Mouse (Mus musculus) embryonic facial prominence, embryonic 12.5 days (tissue): ENCODE results near the gene Map2k4. TPM values are rescaled to one million over a fixed set of nuclear protein-coding genes. Genes with fewer than 3 reads are reported as not detected.

Source experiments
- ATAC-seq: fragments of 200-750 bp; cut with Nextera tagmentation; 2 replicates; pipeline ENCODE4 v1.8.0; 2017; ENCODE audit not compliant: insufficient number of reproducible peaks, insufficient read depth, low FRiP score, low TSS enrichment
- H3K27ac ChIP-seq: fragments of 300-500 bp; sonication (generic); 2 replicates; pipeline ENCODE4 v1.5.1; 2016; ENCODE audit warnings: mild to moderate bottlenecking
- H3K27me3 ChIP-seq: fragments of 300-500 bp; sonication (generic); 2 replicates; pipeline ENCODE4 v1.6.1; 2016; ENCODE audit warnings: mild to moderate bottlenecking, moderate library complexity
- H3K36me3 ChIP-seq: fragments of 300-500 bp; sonication (generic); 2 replicates; pipeline ENCODE4 v1.6.1; 2016; ENCODE audit warnings: mild to moderate bottlenecking
- H3K4me1 ChIP-seq: fragments of 300-500 bp; sonication (generic); 2 replicates; pipeline ENCODE4 v1.6.1; 2016
- H3K4me2 ChIP-seq: fragments of 300-500 bp; sonication (generic); replicated peaks from 2 replicates; pipeline ENCODE4 v1.6.1; 2016; ENCODE audit warnings: mild to moderate bottlenecking, moderate library complexity
- H3K4me3 ChIP-seq: fragments of 300-500 bp; sonication (generic); 2 replicates; pipeline ENCODE4 v1.5.1; 2016; ENCODE audit warnings: mild to moderate bottlenecking
- H3K9ac ChIP-seq: fragments of 300-500 bp; sonication (generic); 2 replicates; pipeline ENCODE4 v1.6.1; 2016; ENCODE audit warnings: mild to moderate bottlenecking, moderate library complexity
- H3K9me3 ChIP-seq: fragments of 300-500 bp; sonication (generic); 2 replicates; pipeline ENCODE4 v1.6.1; 2016; ENCODE audit warnings: mild to moderate bottlenecking, moderate library complexity
- WGBS: fragments of 180-500 bp; shearing (Covaris S2); methylation state at CpG from one replicate; pipeline ENCODE4 v1.1.7; 2016; 5-methylcytosine and 5-hydroxymethylcytosine counted together
- polyA plus RNA-seq: library from polyadenylated mRNA; unstranded; fragments of >200 nt; fragmentation: Nextera tagmentation; extraction: Ambion mirVana; gene quantifications from 2 replicates; pipeline ENCODE4 v1.2.1, GENCODE M21; 2016

Map2k4 gene
- polyA plus RNA-seq, 1 experiment from 2014 or later: 71.6 TPM

DNA sequence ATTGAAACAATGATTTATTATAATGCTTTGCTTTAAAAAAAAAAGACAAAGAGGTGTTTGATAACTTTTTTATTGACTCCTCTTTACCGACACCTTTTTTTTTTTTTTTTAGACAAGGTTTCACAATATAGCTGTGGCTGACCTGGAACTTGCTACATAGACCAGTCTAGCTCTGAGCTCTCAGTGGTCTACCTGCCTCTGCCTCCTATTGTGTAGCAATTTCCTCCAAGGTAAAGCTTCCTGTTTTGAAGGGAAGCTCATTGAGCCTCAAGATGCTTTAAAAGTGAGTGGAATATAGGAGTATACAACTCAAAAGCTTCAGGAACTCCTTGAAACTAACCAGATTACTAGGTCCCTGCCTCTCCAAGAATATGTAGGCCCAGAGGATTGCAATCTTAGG is 7.8 kb upstream of the Map2k4 start:
- Histone ChIP-seq H3K4me1 (no peaks in the 10 kb centered on the region), H3K36me3 (no peaks in the 10 kb centered on the region), H3K27me3 (no peaks in the 10 kb centered on the region), H3K9ac (no peak overlapping the region), H3K27ac (no peak overlapping the region), H3K4me3 (no peak overlapping the region), H3K9me3 (no peaks in the 10 kb centered on the region), H3K4me2 (no peak overlapping the region)
- 93% methylated on average over 1 of the region's 1 CpGs for WGBS
- no peak for ATAC-seq

DNA sequence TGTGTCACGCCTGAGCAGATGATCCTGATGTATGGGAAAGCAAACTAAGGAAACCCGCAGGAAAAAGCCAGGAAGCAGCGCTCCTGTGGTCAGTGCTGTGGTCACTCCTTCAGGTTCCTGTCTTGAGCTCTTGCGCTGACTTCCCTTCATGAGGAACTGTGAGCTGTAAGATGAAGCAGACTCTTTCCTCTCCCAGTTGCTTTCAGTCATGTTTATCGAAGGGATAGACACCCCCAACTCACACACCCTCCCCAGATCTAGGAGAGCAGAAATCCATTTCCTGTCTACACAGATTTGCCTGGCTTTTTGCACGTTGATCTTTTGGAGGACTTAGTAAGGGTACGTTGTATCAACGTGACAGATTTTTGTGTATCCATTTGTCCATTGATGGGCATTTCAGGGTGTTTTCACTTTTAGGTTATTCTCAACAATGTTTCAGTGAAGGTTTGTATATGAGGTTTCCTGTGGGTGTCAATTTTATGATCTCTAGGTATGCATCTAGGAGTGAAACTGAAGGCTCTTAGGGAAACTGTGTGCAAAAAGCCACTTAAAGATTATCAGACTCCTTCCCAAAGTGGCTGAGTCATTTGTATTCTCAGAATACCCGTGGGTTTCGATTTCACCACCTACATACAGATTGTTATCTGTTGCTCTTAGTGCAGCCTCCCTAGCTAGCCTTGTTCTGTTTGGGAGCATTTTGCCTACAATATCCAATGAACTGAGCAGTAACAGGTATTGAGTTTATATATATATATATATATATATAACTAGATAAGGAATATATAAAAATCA is 6.5 kb upstream of the Map2k4 start:
- ATAC-seq: no peak
- whole genome bisulfite sequencing: 71% methylated on average over 10 of the region's 10 CpGs
- Histone ChIP-seq H3K4me1 (no peaks in the 10 kb centered on the region), H3K9ac (no peak overlapping the region), H3K4me2 (no peak overlapping the region), H3K27ac (no peak overlapping the region), H3K4me3 (no peak overlapping the region), H3K36me3 (no peaks in the 10 kb centered on the region), H3K9me3 (no peaks in the 10 kb centered on the region), H3K27me3 (no peaks in the 10 kb centered on the region)

DNA sequence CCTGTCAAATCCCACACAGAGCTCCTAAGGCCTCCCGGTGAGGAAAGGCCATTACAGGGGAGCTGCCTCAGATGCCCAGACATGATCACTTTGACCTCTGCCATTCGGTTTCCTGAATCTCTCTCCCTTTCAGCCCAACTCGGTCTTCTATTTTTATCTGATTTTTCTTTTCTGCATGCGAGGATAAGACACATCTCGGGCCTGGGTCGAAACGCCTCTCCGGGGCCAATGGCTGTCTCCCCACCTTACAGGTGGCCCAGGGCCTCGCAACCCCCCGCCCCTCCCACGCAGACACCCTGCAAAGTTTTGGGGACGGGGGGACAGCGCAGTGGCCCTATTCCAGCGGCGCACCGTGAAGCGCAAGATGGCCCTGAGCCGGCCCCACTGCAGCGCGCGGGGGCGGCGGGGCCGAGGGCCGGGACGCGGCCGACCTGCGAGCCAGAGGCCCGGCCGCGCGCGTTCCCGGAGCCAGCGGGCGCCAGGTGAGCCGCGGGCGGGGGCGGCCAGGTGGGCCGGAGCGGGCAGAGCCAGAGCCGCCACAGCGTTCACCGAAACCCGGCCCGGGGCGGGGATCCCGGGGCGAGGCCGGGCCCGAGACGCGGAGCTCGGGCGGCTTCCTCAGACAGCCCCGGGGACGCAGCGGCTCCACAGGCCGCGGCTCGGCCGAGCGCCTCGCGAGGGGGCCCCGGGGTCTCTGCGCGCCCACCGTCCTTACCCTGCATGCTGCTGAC is 511 bp downstream of the Map2k4 start:
- no peaks in the 10 kb centered on the region for H3K9me3 ChIP-seq
- peak overlapping the region; percentile 66 for H3K4me2 ChIP-seq
- H3K36me3 ChIP-seq: no peaks in the 10 kb centered on the region
- WGBS: under 1% methylated on average over 69 of the region's 71 CpGs
- peak overlapping the region; percentile 89 for H3K4me3 ChIP-seq
- ATAC-seq: peak; percentile 74
- H3K27me3 ChIP-seq: no peaks in the 10 kb centered on the region
- H3K4me1 ChIP-seq: peaks cover 10% of the 10 kb centered on the region
- H3K9ac ChIP-seq: peak overlapping the region; percentile 99
- peak overlapping the region; percentile 90 for H3K27ac ChIP-seq

GRCm38 (mm10) chr11:65786160-65786559 is 1.9 kb downstream of the Map2k4 start:
- H3K4me1 ChIP-seq: peaks cover 10% of the 10 kb centered on the region
- H3K27me3 ChIP-seq: no peaks in the 10 kb centered on the region
- ATAC-seq: no peak
- peak overlapping the region; percentile 89; the same call in 1 of the 2 replicates for H3K4me3 ChIP-seq
- H3K27ac ChIP-seq: no peak overlapping the region
- H3K36me3 ChIP-seq: peaks cover under 1% of the 10 kb centered on the region; the same call in 1 of the 2 replicates
- no peaks in the 10 kb centered on the region for H3K9me3 ChIP-seq
- no peak overlapping the region for H3K9ac ChIP-seq
- H3K4me2 ChIP-seq: peak overlapping the region; percentile 66
- 86% methylated on average over 2 of the region's 2 CpGs for WGBS

GRCm38 (mm10) chr11:65781596-65781995 is 6.5 kb downstream of the Map2k4 start:
- no peak for ATAC-seq
- peaks cover 34% of the 10 kb centered on the region for H3K4me1 ChIP-seq
- H3K36me3 ChIP-seq: peaks cover 16% of the 10 kb centered on the region; the same call in 1 of the 2 replicates
- H3K4me3 ChIP-seq: no peak overlapping the region
- H3K9me3 ChIP-seq: no peaks in the 10 kb centered on the region
- H3K27ac ChIP-seq: no peak overlapping the region
- no peak overlapping the region for H3K4me2 ChIP-seq
- 89% methylated on average over 3 of the region's 3 CpGs for WGBS
- no peaks in the 10 kb centered on the region for H3K27me3 ChIP-seq
- H3K9ac ChIP-seq: no peak overlapping the region

- Histone ChIP-seq H3K9me3 (no peaks in the 10 kb centered on the region), H3K4me1 (peaks cover 27% of the 10 kb centered on the region), H3K4me3 (no peak overlapping the region), H3K9ac (no peak overlapping the region), H3K27ac (no peak overlapping the region), H3K4me2 (no peak overlapping the region), H3K36me3 (peaks cover 16% of the 10 kb centered on the region; the same call in 1 of the 2 replicates), H3K27me3 (no peaks in the 10 kb centered on the region)
- 87% methylated on average over 1 of the region's 1 CpGs for WGBS
- no peak for ATAC-seq
Measured at GRCm38 (mm10) chr11:65779578-65779977, 8.5 kb downstream of the Map2k4 start.

DNA sequence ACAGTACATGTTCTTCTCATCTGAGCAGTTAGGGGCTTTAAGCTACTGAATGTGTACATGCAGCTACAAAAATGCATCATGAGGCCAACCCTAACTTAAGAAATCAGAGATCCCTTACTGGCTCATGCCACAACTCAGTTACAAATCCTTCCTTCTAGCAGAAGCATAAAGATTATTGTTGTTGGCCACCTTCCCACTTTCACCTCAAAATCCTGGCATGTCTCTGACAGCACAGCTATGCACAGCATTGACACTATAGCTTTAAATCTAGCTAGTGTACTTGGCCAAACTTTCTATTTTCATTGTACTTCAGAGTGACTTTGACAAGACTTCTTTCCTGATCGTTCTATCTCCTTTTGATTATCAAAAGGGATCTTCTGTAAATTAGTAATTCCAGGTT is 9.0 kb downstream of the Map2k4 start:
- H3K9me3 ChIP-seq: no peaks in the 10 kb centered on the region
- H3K36me3 ChIP-seq: peaks cover 16% of the 10 kb centered on the region; the same call in 1 of the 2 replicates
- no peak overlapping the region for H3K9ac ChIP-seq
- H3K27ac ChIP-seq: no peak overlapping the region
- 68% methylated on average over 1 of the region's 1 CpGs for WGBS
- no peak overlapping the region for H3K4me3 ChIP-seq
- H3K4me1 ChIP-seq: peaks cover 27% of the 10 kb centered on the region
- no peaks in the 10 kb centered on the region for H3K27me3 ChIP-seq
- no peak for ATAC-seq
- H3K4me2 ChIP-seq: no peak overlapping the region

- 47% methylated on average over 5 of the region's 5 CpGs for WGBS
- no peak for ATAC-seq
Measured at GRCm38 (mm10) chr11:65777810-65778209, 10.3 kb downstream of the Map2k4 start.

DNA sequence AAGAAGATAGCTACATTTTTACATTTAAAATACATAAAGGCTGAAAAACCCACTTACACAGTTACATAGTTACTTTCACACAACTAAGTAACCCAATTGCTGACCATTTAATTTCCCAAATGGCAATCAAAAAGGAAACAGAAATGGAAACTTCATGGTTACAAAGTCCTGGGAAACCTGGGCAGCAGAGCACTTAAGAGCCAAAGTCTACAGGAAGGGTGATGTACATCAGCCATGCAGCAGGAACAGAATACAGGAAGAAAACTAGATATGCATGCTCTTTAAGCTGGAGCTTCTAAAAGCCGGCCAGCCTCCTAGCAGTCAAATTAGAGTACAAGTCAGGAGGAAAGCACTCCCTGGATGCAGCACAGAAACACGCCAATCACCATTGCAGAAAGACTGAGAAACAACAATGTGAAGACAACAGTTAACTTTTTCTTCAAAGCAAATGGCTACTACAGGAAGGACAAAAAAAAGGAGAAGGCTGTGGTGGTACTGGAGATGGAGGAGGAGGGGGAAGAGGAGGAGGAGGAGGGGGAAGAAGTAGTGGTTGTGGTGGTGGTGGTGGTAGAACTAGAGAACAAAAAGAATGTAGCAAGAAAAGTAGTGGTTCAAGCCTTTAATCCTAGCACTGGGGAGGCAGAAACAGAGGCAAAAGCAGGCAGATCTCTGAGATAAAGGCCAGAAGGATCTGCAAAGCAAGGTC is 11.0 kb downstream of the Map2k4 start:
- Histone ChIP-seq H3K9me3 (no peaks in the 10 kb centered on the region), H3K27me3 (no peaks in the 10 kb centered on the region), H3K27ac (no peak overlapping the region), H3K36me3 (peaks cover 16% of the 10 kb centered on the region; the same call in 1 of the 2 replicates), H3K4me3 (no peak overlapping the region), H3K4me1 (peaks cover 27% of the 10 kb centered on the region), H3K9ac (no peak overlapping the region), H3K4me2 (no peak overlapping the region)
- 54% methylated on average over 2 of the region's 2 CpGs for WGBS
- no peak for ATAC-seq

More at GRCm38 (mm10) chr11:65777810-65778209, 10.3 kb downstream of the Map2k4 start:
- H3K9ac ChIP-seq: no peak overlapping the region
- no peak overlapping the region for H3K4me3 ChIP-seq
- no peaks in the 10 kb centered on the region for H3K27me3 ChIP-seq
- peaks cover 16% of the 10 kb centered on the region; the same call in 1 of the 2 replicates for H3K36me3 ChIP-seq
- no peaks in the 10 kb centered on the region for H3K9me3 ChIP-seq
- no peak overlapping the region for H3K4me2 ChIP-seq
- peaks cover 27% of the 10 kb centered on the region for H3K4me1 ChIP-seq
- H3K27ac ChIP-seq: no peak overlapping the region

GRCm38 (mm10) chr11:65773946-65774656 is 14.0 kb downstream of the Map2k4 start:
- WGBS: 66% methylated on average over 6 of the region's 6 CpGs
- no peak overlapping the region for H3K9ac ChIP-seq
- no peak overlapping the region for H3K4me2 ChIP-seq
- no peak overlapping the region for H3K27ac ChIP-seq
- no peaks in the 10 kb centered on the region for H3K9me3 ChIP-seq
- no peaks in the 10 kb centered on the region for H3K27me3 ChIP-seq
- H3K36me3 ChIP-seq: no peaks in the 10 kb centered on the region
- peaks cover 20% of the 10 kb centered on the region for H3K4me1 ChIP-seq
- no peak for ATAC-seq
- no peak overlapping the region for H3K4me3 ChIP-seq

- no peaks in the 10 kb centered on the region for H3K9me3 ChIP-seq
- H3K4me1 ChIP-seq: peaks cover 16% of the 10 kb centered on the region
- no peaks in the 10 kb centered on the region for H3K27me3 ChIP-seq
- no peak overlapping the region for H3K4me2 ChIP-seq
- H3K36me3 ChIP-seq: no peaks in the 10 kb centered on the region
- no peak overlapping the region for H3K9ac ChIP-seq
- H3K4me3 ChIP-seq: no peak overlapping the region
- 83% methylated on average over 2 of the region's 2 CpGs for WGBS
- ATAC-seq: no peak
- no peak overlapping the region for H3K27ac ChIP-seq
Measured at GRCm38 (mm10) chr11:65773535-65773934, 14.6 kb downstream of the Map2k4 start.
